Mouse (Mus musculus) testis, adult 2 months (tissue): ENCODE measurements around the gene Pi4kb.

Experiments
- CTCF ChIP-seq: fragments of 200-500 bp; IDR thresholded peaks from 2 replicates; pipeline ENCODE4 v1.5.1; 2012; ENCODE audit warnings: low read depth, mild to moderate bottlenecking, inconsistent platforms, low read length, moderate library complexity; ENCODE audit not compliant: control insufficient read depth, insufficient read depth, insufficient replicate concordance
- POLR2A ChIP-seq: fragments of 200-500 bp; IDR thresholded peaks from 2 replicates; pipeline ENCODE4 v1.6.1; 2012; ENCODE audit warnings: low read depth, mild to moderate bottlenecking, inconsistent platforms, low read length, moderate library complexity; ENCODE audit not compliant: control insufficient read depth

DNA sequence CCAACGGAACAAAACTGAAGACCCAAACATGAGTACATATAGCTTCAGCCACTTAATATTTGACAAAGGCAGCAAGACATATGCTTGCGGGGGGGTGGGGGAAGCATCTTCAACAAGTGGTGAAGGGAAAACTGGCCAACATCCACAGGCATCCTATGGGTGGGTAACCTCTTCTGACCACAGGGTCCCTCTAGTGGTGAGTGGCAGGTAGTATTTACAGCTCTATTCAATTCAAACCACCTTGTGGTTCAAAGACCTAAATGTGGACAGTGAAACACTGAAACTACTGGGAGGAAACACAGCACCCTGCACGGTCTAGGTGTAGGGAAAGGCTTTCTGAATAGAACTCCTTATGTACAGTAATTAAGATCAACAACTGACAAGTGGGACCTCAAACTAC is 79.2 kb downstream of the Pi4kb start:
- TF ChIP-seq CTCF (peak; percentile 19; the same call in 1 of the 2 replicates), POLR2A (no peak)
